20 mouse cellular contexts compared by ENCODE assay signal in genomic region chr1:74782045-74782444, GRCm38 (mm10). TPM values are rescaled to one million over a fixed set of nuclear protein-coding genes. Genes with fewer than 3 reads are reported as not detected.
DNase-seq lines count a peak whose midpoint lies in the region; ATAC-seq lines count a peak whose summit lies in the region.
"Had no signal": no experiment of that assay in that cellular context is flagged by ENCODE, and none has a peak within 500 bp of the region (broad histone marks: within the 10 kb centered on the region; RNA-seq: fewer than 3 reads in every experiment).

No protein-coding gene starts in this region.

- no peak overlapping the region for H3K4me3 ChIP-seq in kidney, embryonic 15.5 days (replicated peaks)
- H3K4me3 ChIP-seq: limb, embryonic 15.5 days; neural tube, embryonic 13.5 days had no signal

- intact Hi-C loops in gastrocnemius, postnatal 14 days (cut with DNase I; ENCODE audit: low total_unique reads), result no loop called here

- no peak for DNase-seq in kidney, adult 11 months
- DNase-seq in urinary bladder, postnatal 14 days (ENCODE audit: low spot score), result peak; percentile 56
- no peak for DNase-seq in urinary bladder, adult 18-20 months (ENCODE audit: low spot score in 2 of 2)
- DNase-seq in gastrocnemius, postnatal 14 days, result no peak
- DNase-seq in cerebellum, postnatal 25 days, result no peak
- DNase-seq in cerebellum, postnatal 14 days, result no peak
- DNase-seq: adrenal gland, adult 8-10 months; cerebellum, adult 9-10 months; kidney, postnatal 10 days; liver, postnatal 0 days; thymus, postnatal 4 days had no signal

- H3K4me2 ChIP-seq in kidney, embryonic 15.5 days, result peak overlapping the region; percentile 22; the same call in 1 of the 2 replicates
- H3K4me2 ChIP-seq: hindbrain, embryonic 14.5 days; limb, embryonic 15.5 days; neural tube, embryonic 13.5 days had no signal

- peaks cover 25% of the 10 kb centered on the region for H3K4me1 ChIP-seq in kidney, embryonic 15.5 days

- H3K9me3 ChIP-seq in kidney, embryonic 15.5 days (replicated peaks), result no peaks in the 10 kb centered on the region
- H3K9me3 ChIP-seq: limb, embryonic 15.5 days; neural tube, embryonic 13.5 days had no signal

- no peak overlapping the region for H3K9ac ChIP-seq in kidney, embryonic 15.5 days
- H3K9ac ChIP-seq: hindbrain, embryonic 14.5 days; limb, embryonic 15.5 days; liver, postnatal 0 days; neural tube, embryonic 13.5 days had no signal

- no peaks in the 10 kb centered on the region for H3K36me3 ChIP-seq in kidney, embryonic 15.5 days
- H3K36me3 ChIP-seq: limb, embryonic 15.5 days; neural tube, embryonic 13.5 days had no signal

- ATAC-seq in kidney, embryonic 15.5 days (replicated peaks; ENCODE audit: low FRiP score), result no peak
- peak; percentile 85 for ATAC-seq in megakaryocyte, adult 5-6 weeks (ENCODE audit: poor library complexity, severe bottlenecking)
- ATAC-seq: intestine, embryonic 16.5 days; liver, postnatal 0 days; midbrain, embryonic 16.5 days had no signal

- no peak overlapping the region for H3K27ac ChIP-seq in kidney, embryonic 15.5 days
- H3K27ac ChIP-seq: hindbrain, embryonic 14.5 days; limb, embryonic 15.5 days; neural tube, embryonic 13.5 days had no signal

- H3K27me3 ChIP-seq in kidney, embryonic 15.5 days, result peaks cover 90% of the 10 kb centered on the region

- 21% methylated on average over 14 of the region's 14 CpGs for whole genome bisulfite sequencing in kidney, embryonic 15.5 days

RNA-seq across cellular contexts. Expression of gene Wnt10a, which starts 9.3 kb away (rescaled TPM):
- 0.43 and 0.89 TPM in 2 replicates for polyA plus RNA-seq in kidney, embryonic 15.5 days (2015; fragmentation: Nextera tagmentation; extraction: Ambion mirVana)
- total RNA-seq in megakaryocyte, adult 5-6 weeks (2015), result not detected in 2 replicates
- total RNA-seq in megakaryocyte, adult 5-6 weeks (2017), result not detected in 2 replicates
- under 1 TPM in 1 of 2 experiments, not detected in 1; 0.10 TPM for total RNA-seq in gastrocnemius, postnatal 14 days (2021)
- total RNA-seq: MEL had no signal

RNA-seq across cellular contexts. Expression of gene Wnt6, which starts 10.4 kb away (rescaled TPM):
- polyA plus RNA-seq in kidney, embryonic 15.5 days (2015; fragmentation: Nextera tagmentation; extraction: Ambion mirVana), result 2.0 and 2.3 TPM in 2 replicates
- total RNA-seq in megakaryocyte, adult 5-6 weeks (2015), result 0.11 and 0.14 TPM in 2 replicates
- 0.55 and 1.1 TPM in 2 replicates for total RNA-seq in megakaryocyte, adult 5-6 weeks (2017)
- 1 to 10 TPM in 1 of 2 experiments, under 1 TPM in 1; 0.49 to 1.7 TPM for total RNA-seq in gastrocnemius, postnatal 14 days (2021)
- total RNA-seq: MEL had no signal

RNA-seq across cellular contexts. Expression of gene Prkag3, which starts 33.0 kb away (rescaled TPM):
- polyA plus RNA-seq in kidney, embryonic 15.5 days (2015; fragmentation: Nextera tagmentation; extraction: Ambion mirVana), result 0.44 and 0.73 TPM in 2 replicates
- total RNA-seq in megakaryocyte, adult 5-6 weeks (2015), result not detected in 2 replicates
- not detected in 2 replicates for total RNA-seq in megakaryocyte, adult 5-6 weeks (2017)
- total RNA-seq in gastrocnemius, postnatal 14 days (2021), result 100 to 1,000 TPM in 1 of 2 experiments, 10 to 100 TPM in 1; 76.2 to 109 TPM
- total RNA-seq: MEL had no signal
- polyA plus RNA-seq: embryonic facial prominence, embryonic 11.5 days; hindbrain, embryonic 14.5 days; midbrain, embryonic 16.5 days; neural tube, embryonic 13.5 days had no signal

Comparison
In these comparisons a context has a peak if more than half of its experiments do, and no peak if none do; other contexts are left out.
1. RNA of gene Prkag3, which starts 33.0 kb away (total RNA-seq): 76.2 to 109 TPM in gastrocnemius, postnatal 14 days; not detected in megakaryocyte, adult 5-6 weeks; every median in the first group is over 10 times any median in the second.